Mouse (Mus musculus) left cerebral cortex, adult 9 months (tissue): ENCODE data around the gene Numbl.
A peak's percentile ranks its signal among the peaks of the same experiment; 100 is the strongest.

ENCODE experiments used
- DNase-seq, 2 experiments: peaks; one replicate each; pipeline ENCODE4 v3.0.0; 2022; ENCODE audit warnings: low spot score in 2 of 2

Numbl gene

DNA sequence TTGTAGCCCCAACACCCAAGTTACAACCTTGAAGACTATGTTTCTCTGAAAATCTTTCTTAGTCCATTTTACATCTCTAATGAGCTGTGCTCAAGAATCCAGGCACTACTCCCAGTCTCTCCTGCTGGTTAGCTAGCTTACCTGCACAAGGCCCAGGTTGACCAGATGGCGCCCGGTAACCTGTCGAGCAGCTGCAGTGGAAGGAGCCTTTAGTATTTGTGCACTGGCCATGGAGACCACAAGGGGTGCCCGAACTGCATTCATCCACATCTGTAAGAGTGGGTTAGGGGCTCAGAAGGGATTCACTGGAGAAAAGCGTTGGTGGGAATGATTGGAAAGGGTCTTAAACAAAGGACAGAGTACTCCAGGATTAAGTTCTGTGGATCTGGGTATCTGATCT, 64.8 kb downstream of the Numbl start:
- DNase-seq = no peak

DNA sequence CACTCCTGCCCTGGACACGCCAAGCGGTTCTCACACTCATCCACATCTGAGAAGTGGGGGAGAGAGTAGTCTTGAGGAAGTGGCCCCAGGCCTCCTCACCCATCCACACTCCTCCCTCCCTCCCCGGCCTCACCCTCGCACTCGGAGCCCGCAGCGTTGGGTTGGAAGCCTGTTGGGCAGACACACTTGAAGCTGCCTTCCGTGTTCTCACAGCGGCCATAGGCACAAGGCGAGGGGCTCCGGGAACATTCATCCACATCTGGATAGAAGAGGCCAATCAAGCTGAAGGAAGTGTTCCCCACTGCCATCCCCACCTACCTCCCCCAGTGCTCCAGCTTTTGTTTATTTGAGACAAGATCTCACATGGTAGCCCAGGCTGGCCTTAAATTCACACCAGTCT, 65.9 kb downstream of the Numbl start:
- no peak for DNase-seq

DNA sequence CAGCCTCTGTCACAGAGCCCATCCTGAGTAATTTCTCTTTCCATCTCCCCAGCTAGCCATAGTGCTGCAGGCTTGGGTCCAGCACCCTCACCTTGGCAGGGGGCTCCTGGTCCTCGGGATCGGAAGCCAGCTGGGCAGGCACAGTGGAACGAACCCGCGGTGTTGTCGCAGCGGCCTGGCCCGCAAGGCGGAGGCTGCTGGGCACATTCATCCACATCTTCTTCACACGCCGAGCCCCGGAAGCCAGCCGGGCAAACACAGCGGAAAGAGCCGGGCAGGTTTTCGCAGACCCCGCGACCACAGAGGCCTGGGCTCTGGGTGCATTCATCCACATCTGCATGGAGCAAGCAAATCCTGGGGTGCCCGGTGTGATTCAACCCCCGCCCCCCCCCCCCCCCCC, 66.7 kb downstream of the Numbl start:
- DNase-seq = no peak

DNA sequence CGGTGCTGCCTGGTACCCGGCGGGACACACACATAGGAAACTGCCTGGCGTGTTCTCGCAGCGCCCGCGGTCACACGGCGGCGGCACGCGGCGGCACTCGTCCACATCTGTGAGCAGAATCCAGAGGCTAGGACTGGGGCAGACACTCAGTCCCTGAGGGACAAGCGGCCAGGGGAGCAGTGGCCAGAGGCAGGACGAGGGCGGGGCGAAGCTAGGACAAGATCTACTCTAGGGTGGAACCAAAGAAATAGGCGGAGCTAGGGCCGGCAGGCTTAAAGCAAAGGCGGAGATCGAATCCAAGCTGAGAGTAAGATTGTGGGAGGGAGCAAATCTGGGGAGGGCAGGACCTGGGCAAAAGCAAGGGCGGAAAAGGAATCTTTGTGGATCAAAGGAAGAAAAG, 67.5 kb downstream of the Numbl start:
- no peak for DNase-seq

DNA sequence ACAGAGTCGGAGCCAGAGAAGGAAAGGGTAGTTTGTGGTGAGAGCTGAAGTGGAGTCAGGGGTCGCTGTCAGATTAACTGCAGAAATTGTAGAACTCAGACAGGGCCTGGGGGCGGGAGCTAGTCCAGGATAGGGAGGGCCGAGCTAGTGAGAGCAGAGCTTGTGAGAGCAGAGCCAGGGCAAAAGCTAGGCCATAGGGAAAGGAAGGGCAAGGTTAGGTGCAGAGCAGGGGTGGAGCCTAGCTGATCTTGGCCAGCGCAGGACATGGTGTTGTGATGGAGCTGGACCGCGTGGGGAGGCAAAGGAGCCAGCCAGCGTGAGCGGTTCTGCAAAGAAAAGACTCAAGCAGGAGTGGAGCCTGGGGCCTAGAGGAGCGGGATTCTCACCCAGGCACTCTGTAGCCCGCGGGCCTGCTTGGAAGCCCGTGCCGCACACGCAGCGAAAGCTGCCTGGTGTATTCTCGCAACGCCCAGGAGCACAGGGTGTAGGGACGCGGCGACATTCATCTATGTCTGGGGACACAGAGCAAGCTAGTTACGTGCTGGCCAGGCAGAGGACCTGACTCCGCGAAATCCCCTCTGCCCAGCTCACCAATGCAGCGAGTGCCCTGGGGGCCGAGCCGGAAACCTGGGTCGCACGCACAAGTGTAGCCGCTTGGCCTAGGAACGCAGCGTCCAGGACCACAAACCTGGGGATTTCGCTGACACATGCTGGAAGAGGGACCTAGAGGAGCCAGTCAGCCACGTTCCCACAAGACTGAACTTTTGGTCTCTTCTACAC, 68.1 kb downstream of the Numbl start:
- no peak for DNase-seq

DNA sequence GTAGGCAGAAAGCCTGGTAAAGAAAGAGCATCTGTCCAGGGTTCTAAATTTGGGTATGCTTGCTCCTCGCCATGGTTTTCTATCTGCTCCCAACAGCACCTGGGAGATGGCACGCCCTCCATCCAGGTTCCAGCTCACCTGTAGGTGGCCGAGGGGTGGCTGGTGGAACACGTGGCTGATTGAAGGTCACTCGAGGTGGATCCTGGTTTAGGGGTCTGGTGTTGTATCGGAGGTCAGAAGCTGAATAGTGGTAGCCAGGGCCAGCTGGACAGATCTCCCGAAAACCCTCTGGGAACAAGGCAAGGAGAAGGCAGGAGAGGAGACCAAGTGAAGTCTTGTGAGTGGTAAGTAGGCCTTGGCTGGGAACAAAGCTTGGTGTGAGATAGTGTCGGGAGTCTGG, 69.3 kb downstream of the Numbl start:
- DNase-seq = no peak

DNA sequence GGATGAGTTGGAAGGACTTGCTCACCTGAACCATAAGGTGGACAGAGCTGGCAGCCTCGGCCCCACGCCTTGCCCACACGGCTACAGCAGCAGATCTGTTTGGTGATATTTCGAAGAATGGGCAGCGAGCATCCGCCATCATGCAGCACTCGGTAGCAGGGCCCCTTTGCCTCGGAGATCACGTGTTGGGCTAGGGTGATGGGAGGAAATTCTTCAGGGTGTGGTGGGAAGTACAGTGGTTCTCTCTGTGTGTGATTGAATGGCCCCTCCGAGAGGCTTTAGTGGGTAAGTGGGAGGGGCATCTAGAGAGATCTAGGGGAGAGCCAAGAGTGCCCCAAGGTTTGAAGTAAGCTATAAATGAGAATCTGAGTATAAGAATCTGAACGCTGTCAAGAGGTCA, 69.9 kb downstream of the Numbl start:
- no peak for DNase-seq

DNA sequence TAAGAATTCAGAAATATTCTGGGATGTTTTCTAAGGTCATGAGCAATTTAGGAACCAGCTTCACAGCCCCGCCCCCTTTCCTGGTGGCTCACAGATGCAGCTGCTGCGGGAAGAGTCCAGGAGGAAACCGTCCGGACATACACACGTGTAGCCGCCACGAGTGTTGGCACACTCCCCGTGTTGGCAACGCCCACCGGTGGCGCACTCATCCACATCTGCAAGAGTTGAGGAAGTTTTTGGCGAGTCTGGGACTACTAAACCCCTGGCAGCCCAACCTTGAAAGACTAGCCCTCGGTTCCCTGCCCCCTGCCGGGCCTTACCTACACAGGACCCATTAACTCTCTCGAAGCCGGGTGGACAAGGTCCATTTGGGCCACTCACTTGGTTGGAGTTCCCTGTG, 70.4 kb downstream of the Numbl start:
- no peak for DNase-seq

DNA sequence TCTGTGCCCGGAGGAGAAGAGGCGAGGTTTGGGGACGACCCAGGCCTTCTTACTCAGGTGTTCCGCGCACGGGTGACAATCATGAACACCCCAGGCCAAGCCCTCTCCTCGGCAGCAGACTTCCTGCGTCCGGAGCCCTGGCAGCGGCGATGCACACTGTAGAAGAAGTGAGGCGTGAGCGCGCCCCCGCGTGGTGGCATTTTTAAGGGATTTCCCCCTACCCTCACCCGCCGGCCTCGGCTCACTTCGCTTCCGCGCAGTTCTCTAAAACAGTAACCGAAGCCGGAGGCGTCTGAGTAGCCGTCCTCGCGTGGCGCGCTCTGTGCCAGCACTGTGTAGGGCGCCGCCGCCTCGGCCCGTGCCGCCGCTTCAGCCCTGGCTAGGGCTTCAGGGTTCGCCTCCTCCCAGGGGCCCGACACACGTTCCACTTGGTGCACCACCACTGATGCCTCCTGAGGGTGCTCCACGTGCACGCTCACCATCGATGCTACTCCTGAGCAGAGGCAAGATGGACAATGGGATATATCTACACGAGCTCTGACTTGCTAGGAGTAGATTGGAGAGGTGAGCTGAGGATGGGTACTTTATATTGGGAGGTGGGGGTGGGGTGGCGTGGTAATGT, 71.2 kb downstream of the Numbl start:
- peak in 1 of 2 experiments; percentile 83 for DNase-seq

DNA sequence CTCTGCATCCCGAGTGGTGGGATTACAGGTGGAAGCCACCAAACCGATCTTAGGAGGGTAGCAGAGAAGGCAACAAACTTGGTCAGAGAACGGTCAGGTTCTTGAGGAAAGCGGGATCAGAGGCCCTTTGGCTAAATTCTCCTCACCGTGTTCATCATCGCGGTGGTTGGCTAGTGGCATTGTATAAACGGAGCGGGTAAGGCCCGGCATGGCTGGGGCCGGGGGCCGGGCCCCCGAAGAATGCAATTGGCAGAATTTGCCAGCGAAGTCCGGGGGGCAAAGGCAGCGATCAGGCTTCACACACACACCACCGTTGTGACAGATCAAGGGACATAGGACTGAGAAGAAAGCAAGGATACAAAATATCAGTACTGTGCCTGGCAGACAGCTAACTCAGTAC, 71.7 kb downstream of the Numbl start:
- DNase-seq = no peak

DNA sequence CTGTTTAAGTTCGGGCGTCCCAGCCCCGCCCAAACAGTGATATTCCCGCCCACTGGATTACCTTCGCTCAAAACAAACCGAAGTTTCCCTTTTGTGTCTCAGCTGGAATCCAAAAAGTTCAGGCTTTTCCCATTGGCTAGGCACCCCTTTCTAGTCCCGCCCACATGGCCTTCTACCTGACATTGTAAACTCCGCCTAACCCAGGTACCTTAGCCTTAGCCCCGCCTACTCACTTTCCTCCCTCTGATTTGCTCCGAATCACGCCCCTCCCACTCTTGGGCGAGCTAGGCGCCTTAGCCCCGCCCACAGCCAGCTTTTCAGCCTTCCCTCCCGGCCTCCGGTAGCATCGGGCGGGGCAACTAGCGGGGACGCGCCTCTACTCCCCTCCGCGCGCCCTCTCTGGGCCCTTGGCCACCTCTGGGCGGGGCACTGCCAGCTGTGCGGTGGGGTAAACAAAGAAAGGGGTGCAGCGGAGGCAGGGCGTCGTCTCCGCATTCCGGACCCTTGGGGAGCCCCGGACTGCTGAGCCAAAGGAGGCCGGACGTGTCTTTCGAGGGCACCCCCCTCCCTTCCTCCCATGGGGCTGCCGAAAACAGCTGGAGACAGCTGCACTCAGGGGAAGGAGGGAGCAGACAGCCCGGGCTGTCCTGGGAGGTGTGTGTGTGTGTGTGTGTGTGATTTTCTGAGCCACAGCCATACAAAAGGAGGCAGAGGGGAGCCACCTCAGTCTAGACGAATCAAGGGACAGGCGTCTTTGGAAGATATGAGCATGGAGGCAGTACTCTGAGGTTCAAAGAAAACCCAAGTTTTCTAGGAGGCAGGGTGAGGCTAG, 72.7 kb downstream of the Numbl start:
- peak in 1 of 2 experiments; percentile 68 for DNase-seq

DNA sequence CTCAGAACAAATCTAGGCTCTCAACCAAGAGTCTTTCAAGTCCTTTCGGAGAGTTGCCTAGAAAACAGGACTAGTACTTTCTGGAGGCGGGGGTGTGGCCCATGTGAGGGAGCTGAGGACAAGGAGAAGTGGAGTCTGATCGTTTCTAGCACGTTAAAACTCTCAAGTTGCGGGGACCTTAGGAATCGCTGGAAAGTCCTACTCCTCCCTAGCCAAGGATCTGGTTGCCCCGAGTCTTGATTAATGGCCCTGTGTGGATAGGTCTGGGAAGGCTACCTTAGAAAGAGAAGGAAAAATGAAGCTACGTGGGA, 73.3 kb downstream of the Numbl start:
- no peak for DNase-seq
